ENCODE assay signal across 9 mouse cellular contexts in genomic region chr13:43786171-43786795, GRCm38 (mm10). TPM values are rescaled to one million over a fixed set of nuclear protein-coding genes. Genes with fewer than 3 reads are reported as not detected.
DNase-seq lines count a peak whose midpoint lies in the region; ATAC-seq lines count a peak whose summit lies in the region.
"Had no signal": no experiment of that assay in that cellular context is flagged by ENCODE, and none has a peak within 500 bp of the region (broad histone marks: within the 10 kb centered on the region; RNA-seq: fewer than 3 reads in every experiment).

No protein-coding gene starts in this region.

- H3K36me3 ChIP-seq in liver, embryonic 15.5 days (replicated peaks), result no peaks in the 10 kb centered on the region
- no peaks in the 10 kb centered on the region for H3K36me3 ChIP-seq in liver, embryonic 11.5 days (ENCODE audit: control insufficient read depth, insufficient read depth, low read length)
- no peaks in the 10 kb centered on the region for H3K36me3 ChIP-seq in hindbrain, embryonic 10.5 days
- no peaks in the 10 kb centered on the region for H3K36me3 ChIP-seq in limb, embryonic 10.5 days
- no peaks in the 10 kb centered on the region for H3K36me3 ChIP-seq in neural tube, embryonic 15.5 days

- peaks cover 46% of the 10 kb centered on the region for H3K27me3 ChIP-seq in liver, embryonic 15.5 days
- H3K27me3 ChIP-seq in liver, embryonic 11.5 days (replicated peaks; ENCODE audit: control insufficient read depth, insufficient read depth, low read length), result peaks cover 33% of the 10 kb centered on the region
- H3K27me3 ChIP-seq in hindbrain, embryonic 10.5 days (ENCODE audit: insufficient read depth, poor library complexity, severe bottlenecking), result peaks cover 88% of the 10 kb centered on the region
- H3K27me3 ChIP-seq in limb, embryonic 10.5 days (ENCODE audit: low read depth, poor library complexity, severe bottlenecking), result peaks cover 68% of the 10 kb centered on the region
- peaks cover 5% of the 10 kb centered on the region; the same call in 1 of the 2 replicates for H3K27me3 ChIP-seq in neural tube, embryonic 15.5 days (replicated peaks)

- DNase-seq in liver, embryonic 11.5 days (ENCODE audit: low spot score), result no peak
- DNase-seq in hindbrain, embryonic 10.5 days (ENCODE audit: low spot score), result peak; percentile 46
- peak; percentile 51 for DNase-seq in limb, embryonic 10.5 days (ENCODE audit: low spot score)
- DNase-seq in left cerebral cortex, adult 8-10 months (ENCODE audit: low spot score in 2 of 2), result no peak
- no peak for DNase-seq in left cerebral cortex, adult 18-20 months (ENCODE audit: low spot score in 2 of 2)
- no peak for DNase-seq in urinary bladder, postnatal 14 days (ENCODE audit: low spot score)

- H3K4me3 ChIP-seq in liver, embryonic 15.5 days (replicated peaks), result no peak overlapping the region
- no peak overlapping the region for H3K4me3 ChIP-seq in liver, embryonic 11.5 days (ENCODE audit: low read depth, low read length)
- H3K4me3 ChIP-seq in hindbrain, embryonic 10.5 days, result no peak overlapping the region
- peak overlapping the region; percentile 73 for H3K4me3 ChIP-seq in limb, embryonic 10.5 days
- H3K4me3 ChIP-seq in neural tube, embryonic 15.5 days (replicated peaks), result peak overlapping the region; percentile 63

- no peak overlapping the region for H3K9ac ChIP-seq in liver, embryonic 15.5 days
- H3K9ac ChIP-seq in liver, embryonic 11.5 days (ENCODE audit: low read depth, low read length), result no peak overlapping the region
- no peak overlapping the region for H3K9ac ChIP-seq in neural tube, embryonic 15.5 days (replicated peaks)

- H3K9me3 ChIP-seq in liver, embryonic 15.5 days (replicated peaks), result no peaks in the 10 kb centered on the region
- H3K9me3 ChIP-seq in liver, embryonic 11.5 days (ENCODE audit: control insufficient read depth, low read length), result no peaks in the 10 kb centered on the region
- no peaks in the 10 kb centered on the region for H3K9me3 ChIP-seq in hindbrain, embryonic 10.5 days
- H3K9me3 ChIP-seq in limb, embryonic 10.5 days (replicated peaks), result no peaks in the 10 kb centered on the region
- H3K9me3 ChIP-seq in neural tube, embryonic 15.5 days (replicated peaks), result no peaks in the 10 kb centered on the region

- ATAC-seq in liver, embryonic 15.5 days (ENCODE audit: insufficient read depth), result no peak
- ATAC-seq in liver, embryonic 11.5 days (replicated peaks; ENCODE audit: low FRiP score), result no peak
- ATAC-seq in neural tube, embryonic 15.5 days (ENCODE audit: low FRiP score), result no peak

- peak overlapping the region; percentile 65; the same call in 1 of the 2 replicates for H3K4me2 ChIP-seq in liver, embryonic 15.5 days
- H3K4me2 ChIP-seq in liver, embryonic 11.5 days, result no peak overlapping the region
- peak overlapping the region; percentile 94 for H3K4me2 ChIP-seq in neural tube, embryonic 15.5 days

- no peak overlapping the region for H3K27ac ChIP-seq in liver, embryonic 15.5 days (replicated peaks)
- H3K27ac ChIP-seq in liver, embryonic 11.5 days (ENCODE audit: low read depth, low read length), result no peak overlapping the region
- no peak overlapping the region for H3K27ac ChIP-seq in hindbrain, embryonic 10.5 days
- peak overlapping the region; percentile 86; the same call in 1 of the 2 replicates for H3K27ac ChIP-seq in limb, embryonic 10.5 days
- 0 out of 2 replicates have a peak overlapping the region, but pooled peaks have one; percentile 37 for H3K27ac ChIP-seq in neural tube, embryonic 15.5 days (replicated peaks)

- 23% methylated on average over 12 of the region's 12 CpGs for WGBS in liver, embryonic 15.5 days (ENCODE audit: insufficient replicate concordance)
- WGBS in liver, embryonic 11.5 days, result 39% methylated on average over 12 of the region's 12 CpGs
- WGBS in hindbrain, embryonic 10.5 days, result 36% methylated on average over 12 of the region's 12 CpGs
- 28% methylated on average over 12 of the region's 12 CpGs for WGBS in limb, embryonic 10.5 days
- 28% methylated on average over 12 of the region's 12 CpGs for WGBS in neural tube, embryonic 15.5 days

- 0 out of 2 replicates have a peak, but pooled peaks cover 5% of the 10 kb centered on the region for H3K4me1 ChIP-seq in liver, embryonic 15.5 days (replicated peaks)
- H3K4me1 ChIP-seq in liver, embryonic 11.5 days (replicated peaks; ENCODE audit: control insufficient read depth, insufficient read depth, low read length), result no peaks in the 10 kb centered on the region; the same call in 1 of the 2 replicates
- peaks cover 48% of the 10 kb centered on the region for H3K4me1 ChIP-seq in hindbrain, embryonic 10.5 days (replicated peaks)
- H3K4me1 ChIP-seq in limb, embryonic 10.5 days, result peaks cover 53% of the 10 kb centered on the region
- peaks cover 22% of the 10 kb centered on the region for H3K4me1 ChIP-seq in neural tube, embryonic 15.5 days

RNA-seq across cellular contexts. Expression of gene Cd83, which starts 1.7 kb away (rescaled TPM):
- polyA plus RNA-seq in liver, embryonic 15.5 days (2015; fragmentation: Nextera tagmentation; extraction: Ambion mirVana), result 1.0 and 1.7 TPM in 2 replicates
- 1.3 and 1.8 TPM in 2 replicates for polyA plus RNA-seq in liver, embryonic 11.5 days (2014; fragmentation: Nextera tagmentation; extraction: Ambion mirVana)
- polyA plus RNA-seq in hindbrain, embryonic 10.5 days (2016; fragmentation: Nextera tagmentation; extraction: Ambion mirVana), result 4.0 and 5.4 TPM in 2 replicates
- 4.2 and 5.0 TPM in 2 replicates for polyA plus RNA-seq in limb, embryonic 10.5 days (2016; fragmentation: Nextera tagmentation; extraction: Ambion mirVana)
- 31.0 and 43.1 TPM in 2 replicates for polyA plus RNA-seq in neural tube, embryonic 15.5 days (2015; fragmentation: Nextera tagmentation; extraction: Ambion mirVana)
- 10 to 100 TPM; 11.8 to 14.6 (median 13.2) TPM for total RNA-seq in left cerebral cortex, adult 8-10 months (2022)
- total RNA-seq in left cerebral cortex, adult 18-20 months (2021), result 10 to 100 TPM in 1 of 2 experiments, 1 to 10 TPM in 1; 9.7 to 12.7 TPM
- total RNA-seq: MEL had no signal

Comparison
In these comparisons a context has a peak if more than half of its experiments do, and no peak if none do; other contexts are left out.
1. H3K27ac ChIP-seq: peak in limb, embryonic 10.5 days (single experiment) and neural tube, embryonic 15.5 days (single experiment); none in liver, embryonic 15.5 days (single experiment), liver, embryonic 11.5 days (single experiment) and hindbrain, embryonic 10.5 days (single experiment).
2. H3K4me3 ChIP-seq: peak in limb, embryonic 10.5 days (single experiment) and neural tube, embryonic 15.5 days (single experiment); none in liver, embryonic 15.5 days (single experiment), liver, embryonic 11.5 days (single experiment) and hindbrain, embryonic 10.5 days (single experiment).
3. DNase-seq: peak in hindbrain, embryonic 10.5 days (single experiment) and limb, embryonic 10.5 days (single experiment); none in liver, embryonic 11.5 days (single experiment), left cerebral cortex, adult 8-10 months (0 of 2), left cerebral cortex, adult 18-20 months (0 of 2) and urinary bladder, postnatal 14 days (single experiment).